Mouse (Mus musculus) thymus, postnatal 4 days (tissue): Measurements from ENCODE around the gene Mapre1.
A peak's percentile ranks its signal among the peaks of the same experiment; 100 is the strongest.

Experiments
- DNase-seq: peaks from one replicate; pipeline ENCODE4 v3.0.0; 2021

Mapre1 gene

DNA sequence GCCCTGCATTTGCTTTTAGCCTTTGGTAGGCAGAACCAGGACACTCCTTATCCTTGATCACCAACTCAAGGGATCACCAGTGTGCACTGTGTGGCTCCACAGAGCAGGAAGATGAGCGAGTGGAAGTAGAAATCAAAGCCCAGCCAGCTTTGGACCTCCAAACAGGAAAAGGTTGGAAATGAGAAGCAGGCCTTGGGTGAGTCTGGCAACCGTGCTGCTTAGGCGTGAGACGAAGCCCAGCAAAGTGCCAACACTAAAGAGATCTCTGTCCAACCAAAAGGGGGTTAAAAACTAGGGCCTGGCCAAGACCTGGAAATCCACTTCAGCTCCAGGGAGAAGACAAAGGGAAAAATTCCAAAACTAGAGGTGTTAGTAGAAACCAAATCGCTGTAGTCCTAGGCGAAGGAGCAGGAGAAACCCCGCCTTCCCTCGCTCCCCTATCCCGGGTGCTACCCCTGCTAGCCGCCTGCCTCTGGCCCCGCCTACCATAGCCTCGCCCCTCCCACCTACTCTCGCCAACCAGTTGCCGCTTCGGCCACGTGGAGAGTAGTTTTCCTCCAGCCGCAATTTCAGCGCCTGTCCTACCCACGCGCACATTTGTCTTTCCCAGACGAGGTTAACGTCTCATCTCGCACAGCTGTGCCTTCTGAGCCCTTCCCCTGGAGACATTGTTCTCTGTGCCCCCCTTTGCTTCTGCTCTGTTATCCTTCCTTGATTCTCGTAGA lies 37.7 kb downstream of the Mapre1 start:
- DNase-seq, result peak; percentile 92

DNA sequence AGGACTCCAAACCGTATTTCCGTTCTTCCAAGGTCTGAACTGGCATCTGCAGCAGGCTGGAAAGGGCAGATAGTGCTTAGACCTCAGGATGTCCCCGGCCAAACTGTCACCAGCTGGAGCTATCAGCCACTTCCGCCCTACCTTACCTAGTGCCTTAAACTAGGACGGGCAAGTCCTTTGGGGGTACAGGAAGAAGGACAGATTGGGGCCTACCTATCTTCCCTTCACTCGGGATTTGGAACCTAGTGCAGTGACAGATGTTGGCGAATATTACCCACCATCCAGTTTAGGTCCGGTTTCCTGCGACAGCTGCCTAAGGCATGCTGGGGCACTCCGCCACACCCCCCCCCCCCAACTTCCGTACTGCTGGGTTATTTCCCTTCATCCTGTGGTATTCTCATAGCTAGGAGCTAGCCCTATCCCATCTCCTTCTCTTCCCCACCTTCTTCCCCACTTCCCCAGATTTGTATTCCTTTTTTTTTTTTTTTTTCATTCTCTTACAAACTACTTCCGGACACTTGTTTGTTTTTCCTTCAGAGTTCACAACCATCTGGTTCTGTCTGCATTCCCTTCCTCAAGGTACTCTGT lies 38.4 kb downstream of the Mapre1 start, which contains the start of gene Efcab8:
Gene Efcab8, plus strand, starts transcription at position 538 of the 588 bp plus-strand sequence.
- peak; percentile 61 for DNase-seq

DNA sequence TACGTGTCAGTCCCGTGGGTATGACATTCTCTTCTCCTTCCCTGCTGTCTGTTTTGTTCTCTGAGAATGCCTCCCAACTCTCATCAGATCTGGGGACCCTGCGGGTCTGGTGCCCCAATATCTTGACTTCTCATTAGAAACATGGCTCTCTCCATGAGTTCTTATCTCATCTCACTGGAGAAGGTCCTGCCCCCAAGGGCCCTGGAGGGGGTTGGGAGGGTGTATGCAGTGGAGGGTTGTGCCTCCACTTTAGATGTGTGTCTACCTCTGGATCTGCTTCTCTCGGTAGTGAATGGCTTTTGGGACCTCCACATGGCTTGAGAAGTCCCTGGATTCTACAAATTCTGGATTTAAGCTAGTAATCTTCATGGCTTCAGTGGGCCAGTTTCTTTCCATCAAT lies 40.1 kb downstream of the Mapre1 start:
- no peak for DNase-seq

DNA sequence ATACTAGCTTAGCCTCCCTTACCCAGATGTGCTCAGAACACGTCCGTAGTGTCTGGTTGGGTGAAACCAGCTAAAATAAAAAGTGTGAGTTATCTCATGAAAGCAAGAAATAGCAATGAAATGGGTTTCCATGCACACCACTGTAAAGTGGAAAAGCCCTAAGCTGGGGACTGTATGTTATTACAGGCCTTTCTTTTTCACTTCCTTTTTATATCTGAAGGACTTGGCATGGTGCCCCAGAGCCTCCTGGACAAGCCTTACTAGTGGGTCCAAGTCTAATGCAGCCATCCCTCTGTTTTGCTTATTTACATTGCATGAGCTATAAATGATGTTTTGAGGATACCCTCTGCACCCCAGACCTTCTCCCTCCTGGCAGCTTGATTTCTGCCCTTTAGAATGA lies 43.6 kb downstream of the Mapre1 start:
- DNase-seq, result no peak

- no peak for DNase-seq
Measured at GRCm38 (mm10) chr2:153793366-153793765, 52.3 kb downstream of the Mapre1 start.

GRCm38 (mm10) chr2:153795090-153795489 lies 54.0 kb downstream of the Mapre1 start:
- DNase-seq, result peak; percentile 70

- DNase-seq, result peak; percentile 75
Measured at GRCm38 (mm10) chr2:153807464-153807863, 66.4 kb downstream of the Mapre1 start.

- DNase-seq, result no peak
Measured at GRCm38 (mm10) chr2:153808146-153808545, 67.1 kb downstream of the Mapre1 start.

GRCm38 (mm10) chr2:153808841-153809240 lies 67.8 kb downstream of the Mapre1 start:
- DNase-seq, result no peak

DNA sequence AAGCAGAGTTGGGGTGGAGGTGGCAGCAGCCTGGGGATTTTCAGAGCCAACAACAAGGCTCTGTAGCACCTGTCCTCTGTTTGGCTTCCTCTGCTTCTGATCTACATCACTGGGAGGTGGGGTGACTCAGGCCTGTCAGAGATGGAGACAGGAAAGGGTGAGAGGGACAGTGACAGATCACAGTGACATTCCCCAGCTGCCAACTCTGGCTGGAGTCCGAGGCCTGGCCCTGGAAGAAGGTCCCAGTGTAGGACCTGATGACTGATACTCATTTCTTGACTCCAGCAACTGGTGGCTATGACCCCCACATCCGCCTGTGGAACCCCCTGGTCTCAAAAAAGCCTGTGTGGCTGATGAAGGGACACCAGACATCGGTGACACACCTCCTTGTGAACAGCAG lies 68.8 kb downstream of the Mapre1 start:
- DNase-seq, result no peak

GRCm38 (mm10) chr2:153822005-153822543 lies 81.0 kb downstream of the Mapre1 start:
- DNase-seq, result no peak
